16 mouse cellular contexts compared by ENCODE assay signal in the genomic region with DNA sequence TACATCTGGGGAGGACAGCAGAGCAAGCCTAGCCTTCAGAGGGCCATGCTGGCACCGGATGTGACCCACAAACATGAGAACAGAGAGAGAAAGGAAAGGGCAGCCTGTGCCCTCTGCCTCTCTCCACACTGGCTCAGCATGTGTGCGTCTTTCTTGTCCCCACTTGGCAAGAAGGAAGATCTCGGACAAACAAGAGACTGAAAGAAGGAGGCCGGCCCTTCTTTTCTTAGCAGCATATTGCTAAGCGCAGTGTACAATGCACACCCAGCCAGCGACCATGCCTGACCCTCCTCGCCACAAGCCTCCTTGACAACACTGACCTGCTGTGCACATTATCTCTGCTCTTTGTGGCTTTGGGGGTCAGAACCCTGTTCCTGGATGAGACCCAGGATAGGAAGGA.
DNase-seq lines count a peak whose midpoint lies in the region; ATAC-seq and TF ChIP-seq lines count a peak whose summit lies in the region.
"Had no signal": no experiment of that assay in that cellular context is flagged by ENCODE, and none has a peak within 500 bp of the region (broad histone marks: within the 10 kb centered on the region; RNA-seq: fewer than 3 reads in every experiment).

No protein-coding gene starts in this region.

- H3K4me2 ChIP-seq in heart, embryonic 12.5 days, result no peak overlapping the region
- H3K4me2 ChIP-seq: hindbrain, embryonic 15.5 days; midbrain, embryonic 12.5 days had no signal

- WGBS in cerebellum, adult 2 months, result 19% methylated on average over 7 of the region's 7 CpGs
- 64% methylated on average over 7 of the region's 7 CpGs for WGBS in heart, embryonic 12.5 days
- WGBS in kidney, adult 2 months, result 80% methylated on average over 7 of the region's 7 CpGs
- 54% methylated on average over 7 of the region's 7 CpGs for WGBS in embryonic facial prominence, embryonic 10.5 days

- no peaks in the 10 kb centered on the region for H3K9me3 ChIP-seq in heart, embryonic 12.5 days (replicated peaks)
- H3K9me3 ChIP-seq in embryonic facial prominence, embryonic 10.5 days, result no peaks in the 10 kb centered on the region
- H3K9me3 ChIP-seq: hindbrain, embryonic 15.5 days; midbrain, embryonic 12.5 days had no signal

- DNase-seq in cerebellum, adult 2 months, result peak; percentile 8 to 27
- DNase-seq in cerebellum, postnatal 14 days, result no peak
- DNase-seq in heart, postnatal 10 days, result no peak
- DNase-seq in kidney, adult 2 months, result peak; percentile 17
- no peak for DNase-seq in kidney, adult 8-10 months
- no peak for DNase-seq in embryonic facial prominence, embryonic 10.5 days (ENCODE audit: low spot score)
- DNase-seq in adrenal gland, postnatal 36 days, result no peak
- DNase-seq: lung, adult 2 months; spleen, adult 18-20 months; thymus, postnatal 14 days had no signal

- TF ChIP-seq POLR2A in cerebellum, adult 2 months (IDR thresholded peaks at IDR 0.05; ENCODE audit: borderline replicate concordance, insufficient read depth, low read length), result no peak
- no peak for TF ChIP-seq POLR2A in kidney, adult 2 months (IDR thresholded peaks at IDR 0.05; ENCODE audit: low read depth, low read length)

- ATAC-seq in heart, embryonic 12.5 days (ENCODE audit: insufficient number of reproducible peaks, low FRiP score), result 0 out of 2 replicates have a peak, but pooled peaks have one; percentile 17
- ATAC-seq: activated CD4-positive, CD25-positive, alpha-beta regulatory T cell, adult 4 months had no signal

- H3K9ac ChIP-seq in heart, embryonic 12.5 days, result no peak overlapping the region
- H3K9ac ChIP-seq: hindbrain, embryonic 15.5 days; midbrain, embryonic 12.5 days had no signal

- intact Hi-C loops in heart, postnatal 10 days (cut with DNase I), result loop anchor here (10.0 kb wide), 1 partner anchor 126 kb away; no protein-coding TSS in a partner anchor

- no peak overlapping the region for H3K27ac ChIP-seq in cerebellum, adult 2 months (ENCODE audit: insufficient read depth, low read length)
- H3K27ac ChIP-seq in heart, embryonic 12.5 days (ENCODE audit: poor library complexity, severe bottlenecking), result no peak overlapping the region
- no peak overlapping the region for H3K27ac ChIP-seq in kidney, adult 2 months (ENCODE audit: insufficient read depth, low read depth, low read length)
- H3K27ac ChIP-seq in embryonic facial prominence, embryonic 10.5 days (replicated peaks), result peak overlapping the region; percentile 51; the same call in 1 of the 2 replicates
- H3K27ac ChIP-seq: hindbrain, embryonic 15.5 days; macrophage; midbrain, embryonic 12.5 days had no signal

- no peak for TF ChIP-seq CTCF in cerebellum, adult 2 months (IDR thresholded peaks at IDR 0.05; ENCODE audit: borderline replicate concordance, insufficient read depth, low read depth, low read length)
- no peak for TF ChIP-seq CTCF in kidney, adult 2 months (conservative IDR thresholded peaks at IDR 0.05; ENCODE audit: insufficient read depth, insufficient read length, low read depth, low read length)

- no peaks in the 10 kb centered on the region for H3K27me3 ChIP-seq in cerebellum, adult 2 months (ENCODE audit: control insufficient read depth, insufficient read depth, low read length)
- H3K27me3 ChIP-seq in heart, embryonic 12.5 days (replicated peaks), result no peaks in the 10 kb centered on the region
- H3K27me3 ChIP-seq in kidney, adult 2 months (replicated peaks; ENCODE audit: control insufficient read depth, insufficient read depth, low read length), result no peaks in the 10 kb centered on the region
- H3K27me3 ChIP-seq in embryonic facial prominence, embryonic 10.5 days (replicated peaks; ENCODE audit: low read depth, poor library complexity, severe bottlenecking), result no peaks in the 10 kb centered on the region; the same call in 1 of the 2 replicates
- H3K27me3 ChIP-seq: midbrain, embryonic 12.5 days had no signal

- H3K36me3 ChIP-seq in heart, embryonic 12.5 days, result no peaks in the 10 kb centered on the region
- H3K36me3 ChIP-seq in kidney, adult 2 months (ENCODE audit: control insufficient read depth, insufficient read depth, low read length), result no peaks in the 10 kb centered on the region
- no peaks in the 10 kb centered on the region for H3K36me3 ChIP-seq in embryonic facial prominence, embryonic 10.5 days (replicated peaks)
- H3K36me3 ChIP-seq: hindbrain, embryonic 15.5 days; midbrain, embryonic 12.5 days had no signal

- no peaks in the 10 kb centered on the region for H3K4me1 ChIP-seq in cerebellum, adult 2 months (ENCODE audit: control insufficient read depth, insufficient read depth, low read length)
- H3K4me1 ChIP-seq in heart, embryonic 12.5 days (replicated peaks), result peaks cover 20% of the 10 kb centered on the region
- H3K4me1 ChIP-seq in kidney, adult 2 months (ENCODE audit: control insufficient read depth, insufficient read depth, low read length), result no peaks in the 10 kb centered on the region
- peaks cover 39% of the 10 kb centered on the region for H3K4me1 ChIP-seq in embryonic facial prominence, embryonic 10.5 days

- no peak overlapping the region for H3K4me3 ChIP-seq in cerebellum, adult 2 months (replicated peaks; ENCODE audit: insufficient read depth, low read depth, low read length)
- H3K4me3 ChIP-seq in heart, embryonic 12.5 days, result no peak overlapping the region
- H3K4me3 ChIP-seq in kidney, adult 2 months (ENCODE audit: insufficient read depth, low read depth, low read length), result no peak overlapping the region
- H3K4me3 ChIP-seq in embryonic facial prominence, embryonic 10.5 days, result no peak overlapping the region
- H3K4me3 ChIP-seq: erythroblast, embryonic 14.5 days; hindbrain, embryonic 15.5 days; midbrain, embryonic 12.5 days had no signal

Comparison
In these comparisons a context has a peak if more than half of its experiments do, and no peak if none do; other contexts are left out.
1. DNase-seq: peak in cerebellum, adult 2 months (2 of 2) and kidney, adult 2 months (single experiment); none in cerebellum, postnatal 14 days (0 of 2), heart, postnatal 10 days (0 of 2), kidney, adult 8-10 months (0 of 2), embryonic facial prominence, embryonic 10.5 days (single experiment) and adrenal gland, postnatal 36 days (0 of 2).